Mouse (Mus musculus): ENCODE results near the gene Scaf11.

- no peak for TF ChIP-seq CTCF (IDR thresholded peaks at IDR 0.05; ENCODE audit: borderline replicate concordance, extremely low read depth, insufficient read depth, insufficient read length)
- TF ChIP-seq POLR2A (IDR thresholded peaks at IDR 0.05; ENCODE audit: borderline replicate concordance, extremely low read depth, insufficient read depth, insufficient read length, poor library complexity, severe bottlenecking): no peak
Measured at GRCm38 (mm10) chr15:96474325-96474955, 13.8 kb upstream of the Scaf11 start.

All from brain, embryonic 14.5 days (tissue).